Mouse (Mus musculus) cerebellum, postnatal 25 days (tissue): Measurements from ENCODE around the gene Fgd2.
"Not testable (repeated sequence)": the region's sequence is repeated elsewhere in the genome, so short reads cannot be mapped to it uniquely, and the experiment has no call there.

ENCODE experiments used
- DNase-seq, 2 experiments: peaks; one replicate each; pipeline ENCODE4 v3.0.0; 2021; ENCODE audit warnings: mixed read lengths in 2 of 2

The Fgd2 gene

DNA sequence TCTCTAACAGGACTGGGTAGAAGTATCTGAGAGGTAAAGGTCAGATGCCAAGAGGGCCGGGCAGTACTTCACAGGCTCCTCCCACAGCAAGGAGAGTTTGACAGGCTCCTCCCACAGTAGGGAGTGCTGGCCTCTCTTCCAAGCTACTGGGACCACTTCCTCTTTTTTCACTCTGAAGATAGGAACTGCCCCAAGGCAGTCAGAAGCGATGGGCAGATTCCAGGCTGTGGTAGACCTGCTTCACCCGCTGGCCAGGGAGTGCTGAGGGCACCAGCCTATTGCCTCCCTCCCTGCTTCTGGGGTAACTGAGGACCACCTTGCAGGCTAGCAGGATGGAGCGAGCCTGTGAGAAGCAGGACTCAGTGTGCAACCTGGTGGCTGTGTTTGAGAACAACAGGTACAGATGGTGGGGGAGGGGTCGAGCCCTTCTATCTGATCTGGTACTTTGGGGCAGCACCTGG lies at the start of gene Fgd2:
Gene Fgd2 (plus strand): TSS at position 154 of the 461 bp plus-strand sequence.
- DNase-seq, result no peak

DNA sequence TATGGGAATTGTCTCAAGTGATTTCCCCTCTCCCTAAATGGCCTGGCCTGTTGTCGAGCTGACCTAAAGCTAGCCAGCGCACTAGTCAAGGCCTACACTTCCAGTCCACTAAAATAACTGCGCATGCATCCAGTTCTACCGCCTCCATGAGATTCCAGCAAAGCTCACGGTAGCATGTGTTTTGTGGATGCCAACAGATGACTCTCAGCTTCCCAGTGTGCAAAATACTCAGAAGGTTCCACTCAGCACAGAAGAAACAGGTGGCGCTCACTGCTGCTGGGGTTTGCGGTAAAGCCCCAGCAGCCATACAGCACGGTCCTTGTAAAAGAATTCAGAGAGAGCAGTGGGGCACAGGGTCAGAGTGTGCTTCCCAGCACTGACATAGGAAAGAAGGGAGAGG lies 49.1 kb upstream of the Fgd2 start:
- DNase-seq, result no peak

DNA sequence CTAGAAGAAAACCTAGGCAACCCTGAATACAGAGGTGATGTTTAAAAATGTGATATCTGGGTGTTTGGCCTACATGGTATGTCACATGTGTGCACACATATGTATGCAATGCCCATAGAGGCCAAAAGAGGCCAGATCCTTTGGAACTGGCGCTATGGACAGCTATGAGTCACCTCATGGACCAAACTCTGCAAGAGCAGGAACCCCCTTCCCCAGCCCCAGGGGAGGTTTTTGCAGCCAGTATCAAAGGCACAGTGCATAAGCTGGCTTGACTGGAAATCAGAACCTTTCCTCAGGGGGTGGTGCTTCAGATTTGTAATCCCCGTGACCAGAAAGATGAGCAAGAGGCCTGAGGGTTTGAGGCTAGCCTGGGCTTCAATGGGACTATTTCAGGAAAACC lies 48.6 kb upstream of the Fgd2 start:
- DNase-seq, result no peak

DNA sequence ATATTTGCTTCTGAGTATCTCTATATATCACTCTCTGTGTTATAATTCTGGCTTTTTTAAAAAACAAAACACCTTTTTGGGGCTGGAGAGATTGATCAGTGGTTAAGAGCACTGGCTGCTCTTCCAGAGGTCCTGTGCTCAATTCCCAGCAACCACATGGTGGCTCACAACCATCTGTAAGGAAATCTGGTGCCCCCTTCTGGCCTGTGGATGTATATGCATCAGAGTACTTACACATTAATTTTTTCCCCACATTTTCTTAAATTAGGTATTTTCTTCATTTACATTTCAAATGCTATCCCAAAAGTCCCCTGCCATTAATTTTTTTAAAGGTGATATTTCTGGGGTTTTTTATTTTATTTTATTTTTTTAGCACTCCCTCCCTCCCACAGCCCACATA lies 47.4 kb upstream of the Fgd2 start:
- DNase-seq, result no peak

DNA sequence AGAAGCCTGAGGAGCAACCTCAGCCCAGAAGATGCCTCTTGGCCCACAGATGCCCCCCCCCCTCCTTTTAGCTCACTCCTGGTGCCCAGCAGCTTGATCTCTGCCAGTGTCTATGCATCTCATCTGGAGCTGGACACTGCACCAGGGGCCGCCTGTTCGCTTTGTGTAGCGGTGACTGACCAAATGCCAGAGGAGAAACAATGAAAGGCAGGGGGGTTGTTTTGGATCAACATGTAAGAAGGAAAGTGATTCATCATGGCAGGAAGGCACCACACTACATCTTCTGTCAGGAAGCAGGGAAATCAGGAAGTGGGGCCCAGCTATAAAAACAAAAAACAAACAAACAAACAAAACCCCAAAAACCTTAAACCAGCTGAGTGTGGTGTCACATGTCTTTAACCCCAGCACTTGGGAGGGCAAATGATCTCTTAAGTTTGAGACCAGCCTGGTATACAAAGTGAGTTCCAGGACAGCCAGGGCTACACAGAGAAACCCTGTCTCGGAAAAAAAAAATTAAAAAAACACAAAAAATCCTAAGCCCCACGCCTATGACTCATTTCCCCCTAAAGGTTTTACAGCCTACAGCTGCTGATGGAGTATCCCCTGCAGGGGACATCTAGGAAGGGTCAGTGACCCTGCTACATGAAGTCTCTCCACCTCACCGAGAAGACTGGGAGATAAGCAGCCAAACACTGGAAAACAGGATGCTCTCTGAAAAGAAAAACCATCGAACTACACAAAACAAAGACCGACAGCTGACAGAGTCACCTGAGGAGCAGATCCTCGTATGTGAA lies 44.8 kb upstream of the Fgd2 start:
- no peak for DNase-seq

DNA sequence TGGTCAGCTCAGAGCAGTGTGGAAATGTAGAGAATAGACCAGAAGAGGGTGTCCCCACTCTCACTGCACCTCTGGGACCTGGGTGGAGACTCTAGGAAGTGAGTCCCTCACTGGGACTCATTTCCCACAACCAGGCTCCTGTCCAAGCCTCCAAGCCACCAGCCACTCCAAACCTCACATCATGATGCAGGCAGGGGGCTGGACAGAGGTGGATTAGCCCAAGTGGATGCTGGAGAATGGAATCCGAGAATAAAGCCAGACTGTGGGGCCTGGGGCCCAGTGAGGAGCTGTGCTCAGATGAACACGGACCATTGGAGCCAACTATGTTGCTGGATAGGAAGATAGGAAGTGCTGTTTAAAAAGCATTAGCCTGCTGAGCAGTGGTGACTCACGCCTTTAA lies 43.8 kb upstream of the Fgd2 start:
- no peak for DNase-seq

DNA sequence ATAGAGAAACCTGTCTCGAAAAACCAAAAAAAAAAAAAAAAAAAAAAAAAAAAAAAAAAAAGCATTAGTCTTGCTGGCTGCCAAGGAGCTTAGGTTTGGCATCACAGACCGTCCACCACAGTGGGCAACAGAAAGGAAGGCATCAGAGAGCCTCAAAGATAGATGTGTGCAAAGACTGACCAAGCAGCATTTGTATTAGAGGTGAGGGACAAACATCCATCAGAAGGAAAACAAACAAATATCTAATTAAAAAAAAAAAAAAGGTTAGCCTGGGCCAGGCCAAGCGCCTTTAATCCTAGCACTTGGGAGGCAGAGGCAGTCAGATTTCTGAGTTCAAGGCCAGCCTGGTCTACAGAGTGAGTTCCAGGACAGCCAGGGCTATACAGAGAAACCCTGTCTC lies 43.3 kb upstream of the Fgd2 start, which contains the start of gene Pi16:
Gene Pi16 (plus strand): TSS at position 301 of the 400 bp plus-strand sequence.
- not testable (repeated sequence) for DNase-seq

DNA sequence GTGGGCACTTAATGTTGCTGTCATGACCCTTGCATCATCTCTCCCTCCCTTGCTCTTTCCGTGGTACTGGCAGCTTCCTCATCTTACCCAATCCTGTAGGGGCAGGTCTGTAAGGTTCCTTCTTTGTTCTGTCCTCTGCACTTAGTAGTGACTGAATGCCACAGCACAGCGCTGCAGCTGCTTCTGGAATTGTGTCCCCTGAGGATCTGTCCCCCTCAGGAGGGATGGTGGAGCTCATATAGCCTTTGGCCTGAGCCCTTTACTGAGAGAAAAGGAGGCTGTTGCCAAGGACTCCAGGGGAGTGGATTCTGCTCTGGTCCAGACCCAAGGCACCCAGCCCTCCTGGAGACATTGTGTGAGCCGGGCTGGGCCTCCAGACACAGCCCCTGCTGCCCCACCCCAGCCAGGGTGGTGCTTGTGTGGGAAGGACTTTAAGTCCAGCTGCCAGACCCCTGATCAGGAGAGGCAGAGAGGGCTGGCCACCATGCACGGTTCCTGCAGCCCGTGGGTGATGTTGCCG lies 41.9 kb upstream of the Fgd2 start:
- DNase-seq, result no peak

DNA sequence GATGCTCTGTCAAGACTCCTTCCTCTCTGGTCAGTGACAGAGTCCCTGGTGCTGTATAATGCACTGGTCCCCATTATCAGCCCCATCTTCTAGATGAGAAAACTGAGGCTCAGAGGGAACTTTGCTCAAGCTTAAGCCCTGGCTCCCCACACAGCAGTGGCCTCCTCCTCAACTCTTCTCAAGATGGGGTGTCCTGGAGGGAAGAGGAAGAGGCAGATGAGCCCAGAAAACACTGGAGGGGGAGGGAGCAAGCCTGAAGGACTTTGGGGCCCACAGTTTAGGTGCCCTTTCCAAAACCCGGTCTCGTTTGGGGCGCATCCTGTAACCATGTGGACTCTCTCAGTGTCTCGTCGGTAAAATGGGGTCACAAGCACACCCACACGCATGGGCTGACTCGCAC lies 41.2 kb upstream of the Fgd2 start:
- DNase-seq, result no peak

DNA sequence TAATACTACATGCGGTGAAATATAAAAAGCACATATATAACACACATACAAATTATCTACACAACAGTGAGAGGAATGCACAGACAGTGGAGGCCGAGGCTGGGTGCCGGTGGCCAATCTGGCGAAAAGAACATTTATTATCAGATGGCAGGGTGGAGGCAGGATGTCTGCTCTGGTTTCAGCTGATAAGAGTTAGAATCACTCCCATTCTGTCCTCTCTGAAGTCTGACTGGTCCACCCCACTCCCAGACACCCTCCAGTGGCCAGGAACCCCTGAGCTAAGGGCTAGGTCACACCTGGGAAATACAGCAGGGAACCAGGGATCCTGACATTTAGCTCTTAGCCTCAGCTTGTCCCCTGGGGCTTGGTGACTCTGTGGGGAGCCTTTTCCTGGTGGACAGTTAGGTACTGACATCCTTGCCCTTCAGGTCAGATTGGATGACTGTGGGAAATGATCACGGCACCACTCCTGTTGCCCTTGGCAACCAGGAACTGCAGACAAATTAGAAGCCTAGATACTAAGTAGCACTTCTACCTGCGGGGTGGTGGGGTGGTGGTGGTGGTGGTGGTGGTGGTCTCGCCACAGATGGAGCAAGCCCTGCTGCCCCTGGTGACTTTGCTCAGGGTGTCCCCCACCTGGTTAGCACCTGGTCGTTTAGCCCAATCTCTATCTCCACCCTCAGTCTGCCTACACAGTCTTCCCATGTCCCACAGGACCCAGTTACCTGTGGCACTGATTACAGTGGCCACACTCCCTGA lies 40.7 kb upstream of the Fgd2 start:
- DNase-seq, result no peak

DNA sequence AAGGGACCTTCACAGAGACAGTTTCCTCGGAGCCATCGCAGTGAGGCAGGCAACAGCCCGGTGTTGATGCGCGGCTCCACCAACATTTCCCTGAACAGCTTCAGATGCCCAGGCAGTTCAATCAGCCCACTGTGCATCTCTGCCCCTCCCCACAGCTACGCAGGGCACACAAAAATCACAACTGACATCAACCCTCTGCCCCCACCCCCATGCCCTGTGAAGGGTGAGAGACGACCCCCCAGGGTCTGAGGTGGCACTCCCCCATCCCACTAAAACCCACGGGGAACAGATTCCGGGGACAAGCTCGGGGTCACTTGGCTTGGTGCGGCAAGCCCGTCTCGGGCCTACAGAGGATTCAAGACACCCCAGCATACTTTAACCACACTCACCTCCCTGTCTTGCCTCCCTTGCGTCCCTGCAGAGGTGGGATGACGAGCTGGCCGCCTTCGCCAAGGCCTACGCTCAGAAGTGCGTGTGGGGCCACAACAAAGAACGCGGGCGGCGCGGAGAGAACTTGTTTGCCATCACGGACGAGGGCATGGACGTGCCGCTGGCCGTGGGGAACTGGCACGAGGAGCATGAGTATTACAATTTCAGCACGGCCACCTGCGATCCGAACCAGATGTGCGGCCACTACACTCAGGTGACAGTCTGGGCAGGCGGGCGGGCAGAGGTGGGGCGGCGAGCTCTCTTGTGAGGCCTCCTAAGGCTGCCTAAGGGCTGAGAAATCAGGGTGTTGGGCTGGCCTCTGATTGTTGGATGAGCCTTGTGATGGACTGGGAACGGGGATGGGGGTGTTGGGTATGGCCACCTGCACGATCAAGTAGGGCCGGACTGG lies 38.7 kb upstream of the Fgd2 start:
- DNase-seq, result no peak

DNA sequence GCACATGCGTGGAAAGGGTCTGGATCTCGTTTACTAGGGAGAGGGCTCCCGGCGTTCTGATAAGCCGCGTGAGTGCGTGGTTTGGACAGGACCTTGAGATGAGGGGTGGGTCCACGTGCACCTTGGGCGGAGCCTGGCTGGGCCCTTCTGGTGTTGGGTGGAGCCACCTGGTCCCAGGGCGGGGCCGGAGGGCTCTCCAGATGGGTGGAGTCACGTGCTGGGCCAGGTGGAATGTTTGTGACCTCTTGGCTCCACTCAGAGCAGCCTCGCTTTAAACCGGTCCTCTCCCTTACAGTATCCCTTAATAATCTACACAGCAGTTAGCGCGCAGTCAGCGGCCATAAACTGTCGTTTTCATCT lies 38.1 kb upstream of the Fgd2 start:
- no peak for DNase-seq

DNA sequence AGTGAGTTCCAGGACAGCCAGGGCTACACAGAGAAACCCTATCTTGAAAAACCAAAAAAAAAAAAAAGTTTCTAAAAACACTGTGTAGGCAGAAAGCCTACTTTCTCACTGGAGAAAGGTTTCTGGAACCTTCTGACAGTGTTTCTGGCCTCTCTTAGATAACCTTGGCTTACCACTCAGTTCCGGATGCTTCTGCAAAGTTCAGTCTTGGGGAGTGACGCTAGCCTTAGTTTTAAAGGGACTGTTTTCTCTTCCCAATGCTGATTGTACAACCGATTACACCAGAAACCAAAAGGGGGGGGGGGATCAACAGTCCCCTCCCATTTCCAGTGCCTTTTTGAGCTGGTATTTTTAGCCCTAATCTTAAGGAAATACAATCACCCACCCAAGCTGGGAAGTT lies 37.1 kb upstream of the Fgd2 start:
- no peak for DNase-seq

DNA sequence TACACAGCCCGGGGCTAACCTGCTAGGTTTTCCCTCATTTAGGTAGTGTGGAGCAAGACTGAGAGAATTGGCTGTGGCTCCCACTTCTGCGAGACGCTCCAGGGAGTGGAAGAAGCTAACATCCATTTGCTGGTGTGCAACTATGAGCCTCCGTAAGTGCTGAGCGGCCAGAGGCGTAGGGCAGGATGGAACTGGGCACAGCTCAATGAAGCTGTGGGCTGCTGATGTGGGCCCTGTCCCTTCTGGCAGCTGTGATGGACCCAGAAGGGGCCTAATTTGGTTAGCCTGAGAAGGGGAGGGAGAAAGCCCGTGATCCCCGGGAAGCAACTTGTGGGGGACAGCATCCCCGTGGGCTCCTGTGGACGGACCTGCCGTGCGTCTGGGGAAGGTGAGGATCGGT lies 34.9 kb upstream of the Fgd2 start:
- peak in 1 of 2 experiments; percentile 3 for DNase-seq

DNA sequence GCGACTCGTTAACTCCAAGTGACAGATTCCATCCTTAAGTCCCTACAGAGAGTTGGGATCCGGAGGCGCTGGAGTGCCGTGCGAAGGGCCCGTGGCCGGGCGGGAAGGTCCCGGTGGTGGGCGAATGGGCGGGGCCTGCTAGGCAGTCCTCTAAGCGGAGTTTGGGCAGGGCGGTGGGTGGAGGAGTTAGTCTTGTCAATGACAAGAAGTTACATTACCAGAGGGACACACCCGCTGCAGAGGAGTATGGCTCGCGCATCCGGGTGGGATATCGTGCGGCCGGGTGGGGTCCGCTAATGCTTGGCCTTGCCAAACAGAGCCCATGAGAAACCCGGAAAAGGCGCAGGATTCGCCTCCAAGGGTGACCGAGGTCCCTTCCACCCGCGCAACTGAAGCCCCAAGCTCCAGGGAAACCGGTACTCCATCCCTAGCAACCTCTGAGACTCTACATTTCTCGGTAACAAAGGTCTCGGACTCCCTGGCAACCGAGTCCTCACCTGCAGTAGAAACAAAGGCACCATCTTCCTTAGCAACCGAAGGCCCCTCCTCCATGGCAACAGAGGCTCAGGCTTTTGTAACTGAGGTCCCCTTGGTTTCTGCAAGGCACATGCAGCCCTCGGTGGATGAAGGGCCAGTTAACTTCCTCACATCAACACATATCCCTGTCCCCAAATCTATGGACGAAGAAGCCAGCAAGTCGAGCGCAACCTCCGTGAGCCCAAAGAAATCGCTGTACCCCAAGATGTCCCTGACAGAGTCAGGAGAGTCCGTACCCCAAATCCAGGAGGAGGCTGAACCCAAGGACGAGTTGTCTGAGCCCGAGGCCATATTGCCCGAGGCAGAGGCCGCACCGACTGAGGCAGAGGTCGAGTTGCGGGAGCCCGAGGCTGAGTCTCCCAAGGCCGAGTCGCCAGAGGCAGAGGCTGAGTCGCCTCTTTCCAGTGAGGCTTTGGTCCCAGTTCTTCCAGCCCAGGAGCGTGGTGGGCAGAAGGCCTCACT lies 33.9 kb upstream of the Fgd2 start:
- peak in 1 of 2 experiments; percentile 34 for DNase-seq

DNA sequence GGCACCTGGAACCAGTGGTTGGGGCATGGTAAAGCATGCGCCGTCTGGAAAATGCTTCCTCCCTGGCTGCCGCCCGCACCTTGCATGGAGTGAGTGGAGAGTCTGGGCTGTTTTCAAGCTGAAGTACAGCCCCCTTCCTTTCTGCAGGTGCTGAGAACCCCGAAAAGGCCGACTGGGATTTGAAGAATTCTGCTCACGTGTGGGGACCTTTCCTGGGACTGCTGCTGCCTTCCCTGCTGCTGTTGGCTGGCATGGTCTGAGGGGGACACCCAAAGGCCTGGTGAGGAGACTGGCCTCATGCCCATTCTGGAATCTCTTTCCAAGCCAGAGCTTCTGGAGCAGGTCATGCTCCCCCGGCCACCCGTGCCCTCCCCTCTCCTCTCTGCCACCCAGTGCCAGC lies 33.0 kb upstream of the Fgd2 start:
- DNase-seq, result no peak

DNA sequence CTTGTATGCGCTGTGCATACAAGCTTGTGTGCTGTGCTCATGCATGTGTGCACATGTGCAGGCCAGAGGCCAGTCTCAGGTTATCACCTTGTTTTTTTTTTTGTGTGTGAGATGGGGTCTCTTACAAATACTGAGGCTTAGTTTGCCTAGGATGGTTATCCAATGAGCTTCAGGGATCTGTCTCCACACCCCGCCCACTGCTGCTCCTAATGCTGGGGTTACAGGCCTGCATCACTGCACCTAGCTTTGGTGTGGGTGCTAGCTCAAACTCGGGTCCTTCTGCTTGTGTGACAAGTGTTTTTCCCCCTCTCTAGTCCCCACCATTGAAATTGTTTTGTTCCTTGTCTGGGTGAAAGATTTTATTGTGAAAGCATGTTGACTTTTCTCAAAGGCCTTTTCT lies 30.5 kb upstream of the Fgd2 start:
- DNase-seq, result peak in 1 of 2 experiments; percentile 41

DNA sequence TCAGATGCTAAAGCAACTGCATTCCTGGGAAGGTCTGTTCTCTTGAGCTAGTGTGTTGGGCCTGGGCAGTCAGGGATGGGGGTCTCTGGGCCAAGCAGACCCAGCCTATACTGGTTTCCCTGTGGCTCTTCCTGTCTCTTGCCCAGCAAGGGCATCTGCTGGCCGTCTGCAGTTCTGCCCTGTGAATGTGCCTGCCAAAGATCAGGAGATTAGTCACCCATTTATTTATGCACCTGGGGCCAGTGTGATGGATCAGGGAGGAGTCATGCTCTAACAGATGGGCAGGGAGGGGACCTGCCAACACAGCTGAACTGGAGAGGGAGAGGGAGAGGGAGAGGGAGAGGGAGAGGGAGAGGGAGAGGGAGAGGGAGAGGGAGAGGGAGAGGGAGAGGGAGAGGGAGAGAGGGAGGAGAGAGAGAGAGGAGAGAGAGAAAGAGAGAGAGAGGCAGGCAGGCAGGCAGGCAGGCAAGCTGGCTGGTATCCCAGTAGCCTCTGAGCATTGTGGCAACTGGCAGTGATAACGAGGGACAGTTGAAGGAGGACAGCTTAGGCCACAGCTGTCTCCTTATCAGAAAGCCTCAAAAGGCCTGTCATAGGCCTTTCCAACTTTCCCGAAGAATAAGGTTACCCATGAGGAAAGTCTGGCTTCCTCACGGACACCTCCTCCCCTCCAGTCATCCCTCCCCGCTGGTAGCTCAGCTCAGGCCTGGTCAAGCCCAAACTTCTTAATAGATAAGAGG lies 29.9 kb upstream of the Fgd2 start:
- peak; percentile 75 to 77 for DNase-seq

DNA sequence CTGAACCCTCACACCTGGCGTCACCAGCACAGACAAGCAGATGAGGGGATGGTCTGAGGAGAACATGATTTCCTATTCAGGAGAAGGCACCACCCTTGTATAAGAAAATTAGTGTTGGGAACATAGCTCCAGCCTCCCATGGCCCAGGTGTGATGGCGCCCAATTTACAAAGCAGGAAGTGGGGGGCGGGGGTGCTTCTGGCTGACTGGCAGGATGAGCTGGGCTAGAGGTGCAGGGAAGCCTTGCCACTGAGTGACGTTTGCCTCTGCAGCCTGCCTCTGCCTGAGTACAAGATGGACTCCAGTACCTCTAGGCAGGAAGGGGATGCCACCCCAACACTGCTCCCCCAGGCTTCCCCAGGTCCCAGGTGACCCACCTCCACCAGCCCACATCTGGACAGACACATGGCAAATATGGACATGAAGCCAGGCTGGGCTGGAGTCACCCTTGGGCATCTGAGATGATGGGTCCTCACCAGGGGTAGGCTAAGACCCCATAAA lies 28.5 kb upstream of the Fgd2 start:
- no peak for DNase-seq

DNA sequence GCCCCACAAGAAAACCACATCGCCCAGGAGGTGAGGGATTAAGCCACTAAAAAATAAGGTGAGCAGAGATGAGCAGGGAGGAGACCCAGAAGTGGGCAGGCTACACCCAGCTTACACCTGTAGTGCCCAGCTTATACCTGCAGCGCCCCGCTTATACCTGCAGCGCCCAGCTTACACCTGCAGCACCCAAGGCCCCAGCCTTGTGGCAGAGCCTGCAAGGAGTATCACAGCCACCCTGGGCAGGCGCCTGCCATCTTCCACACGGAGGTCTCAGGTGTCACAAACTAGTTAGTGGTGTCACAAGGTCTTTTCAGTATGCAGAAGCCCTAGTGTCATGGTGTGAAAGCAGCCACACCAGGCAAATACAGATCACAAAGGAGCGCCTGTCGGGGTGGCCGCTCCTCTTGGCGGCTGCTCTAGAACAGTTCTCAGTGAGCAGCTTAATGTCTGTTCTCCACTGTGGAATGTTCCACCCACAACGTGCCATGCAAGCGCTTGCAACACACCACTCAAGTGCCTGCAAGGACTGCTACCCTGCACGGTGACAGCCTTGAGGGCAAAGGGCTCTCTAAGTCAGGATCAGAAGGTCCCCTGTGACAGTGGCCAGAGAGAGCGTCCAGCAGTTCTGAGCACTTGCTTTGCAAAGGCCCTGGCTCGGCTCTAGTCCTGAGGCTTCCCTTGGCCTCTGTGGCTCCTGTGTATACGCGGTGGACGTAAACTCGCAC lies 24.3 kb upstream of the Fgd2 start:
- no peak for DNase-seq
